Mouse (Mus musculus) urinary bladder, postnatal 25 days (tissue): ENCODE measurements around the gene Cela2a.

Experiments
- DNase-seq: peaks from one replicate; pipeline ENCODE4 v3.0.0; 2022; ENCODE audit warnings: low spot score

Cela2a gene

GRCm38 (mm10) chr4:141826060-141826459 lies at the start of gene Cela2a:
TSS of gene Cela2a (minus strand) at chr4:141826160.
- DNase-seq, result no peak

GRCm38 (mm10) chr4:141875481-141876108 lies 49.6 kb upstream of the Cela2a start:
- DNase-seq, result no peak

GRCm38 (mm10) chr4:141874601-141875460 lies 48.9 kb upstream of the Cela2a start, which contains the start of gene Efhd2:
TSS of gene Efhd2 (minus strand) at chr4:141874920.
- peak; percentile 80 for DNase-seq

DNA sequence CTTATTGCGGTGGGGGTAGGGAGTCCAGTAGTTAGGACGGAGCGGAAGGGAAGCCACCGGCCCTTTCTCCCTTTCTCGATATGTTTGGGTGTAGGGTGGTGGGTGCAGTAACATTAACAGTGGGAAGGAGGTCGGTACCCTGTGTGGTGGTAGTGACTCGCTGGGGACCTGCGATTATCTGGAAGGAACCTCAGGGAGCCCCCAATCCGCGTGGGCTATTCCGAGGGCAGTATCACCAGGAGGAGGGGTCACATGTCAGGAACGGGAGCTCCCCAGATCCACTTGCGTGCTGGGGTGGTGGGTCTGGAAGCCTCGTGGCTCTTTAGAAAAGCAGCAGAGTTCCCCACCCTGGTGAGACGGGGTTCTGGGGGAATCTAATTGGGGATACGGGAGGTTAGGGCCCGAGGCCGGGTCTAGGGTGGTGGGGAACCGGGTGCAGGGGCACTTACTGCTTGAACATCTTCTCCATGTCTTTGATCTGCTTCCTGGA lies 48.2 kb upstream of the Cela2a start:
- no peak for DNase-seq

DNA sequence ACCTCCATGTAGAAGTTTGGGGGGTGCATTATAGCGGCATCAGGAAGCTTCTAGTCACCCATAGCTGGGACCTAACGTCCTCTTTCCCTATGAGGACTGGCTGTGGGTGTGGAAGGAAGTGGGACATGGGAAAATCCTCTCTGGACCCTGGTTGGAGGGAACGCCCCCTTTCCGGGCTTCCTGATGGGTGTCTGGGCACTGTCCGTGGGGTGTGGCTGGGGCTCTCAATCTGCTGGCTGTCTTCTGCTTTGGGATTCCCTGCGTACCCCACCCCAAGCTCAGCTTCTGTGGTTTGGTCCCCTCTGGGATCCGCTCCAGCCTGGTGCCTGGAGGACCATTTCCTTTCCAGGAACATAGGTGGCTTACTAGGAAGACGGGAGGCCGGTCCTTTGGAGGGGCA lies 47.0 kb upstream of the Cela2a start:
- no peak for DNase-seq

DNA sequence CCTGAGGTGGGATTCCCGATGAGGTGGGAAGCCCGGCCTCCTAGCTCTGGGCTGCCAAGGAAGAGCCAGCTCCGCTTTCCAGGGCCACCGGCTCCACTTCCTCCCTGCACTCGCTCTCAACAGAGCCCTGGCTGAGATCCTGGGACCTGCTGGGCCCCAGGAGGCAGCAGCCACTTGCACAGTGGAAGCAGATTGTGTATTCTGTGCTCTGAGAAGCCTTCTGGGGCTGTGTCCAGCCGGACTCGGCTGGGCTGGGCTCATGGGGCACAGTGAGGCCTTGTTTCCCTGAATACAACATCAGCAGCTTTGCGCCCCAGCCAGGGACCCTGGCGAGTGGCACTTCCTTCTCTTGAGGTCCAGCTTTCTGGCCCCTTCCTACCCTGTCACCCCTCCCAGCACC lies 45.9 kb upstream of the Cela2a start:
- no peak for DNase-seq

DNA sequence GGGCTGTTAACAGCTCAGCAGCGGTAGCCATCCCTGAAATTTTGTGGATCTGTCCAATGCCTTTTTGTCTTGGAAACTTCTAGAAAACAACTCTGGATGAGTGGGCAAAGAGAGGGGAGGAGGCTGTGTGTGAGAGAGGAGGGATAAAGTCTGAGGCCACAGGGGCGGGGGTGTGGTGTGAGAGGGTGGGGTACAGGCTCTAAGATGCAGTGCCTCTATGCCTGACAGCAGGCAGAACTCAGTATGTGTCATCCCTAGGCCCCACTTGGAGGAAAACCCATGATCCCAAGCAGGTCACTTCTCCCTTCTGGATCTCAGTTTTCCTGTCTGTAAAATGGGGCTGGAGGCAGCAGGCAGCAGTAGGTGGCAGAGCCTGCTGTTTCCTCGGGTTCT lies 45.4 kb upstream of the Cela2a start:
- DNase-seq, result no peak

GRCm38 (mm10) chr4:141870666-141871332 lies 44.8 kb upstream of the Cela2a start:
- no peak for DNase-seq

DNA sequence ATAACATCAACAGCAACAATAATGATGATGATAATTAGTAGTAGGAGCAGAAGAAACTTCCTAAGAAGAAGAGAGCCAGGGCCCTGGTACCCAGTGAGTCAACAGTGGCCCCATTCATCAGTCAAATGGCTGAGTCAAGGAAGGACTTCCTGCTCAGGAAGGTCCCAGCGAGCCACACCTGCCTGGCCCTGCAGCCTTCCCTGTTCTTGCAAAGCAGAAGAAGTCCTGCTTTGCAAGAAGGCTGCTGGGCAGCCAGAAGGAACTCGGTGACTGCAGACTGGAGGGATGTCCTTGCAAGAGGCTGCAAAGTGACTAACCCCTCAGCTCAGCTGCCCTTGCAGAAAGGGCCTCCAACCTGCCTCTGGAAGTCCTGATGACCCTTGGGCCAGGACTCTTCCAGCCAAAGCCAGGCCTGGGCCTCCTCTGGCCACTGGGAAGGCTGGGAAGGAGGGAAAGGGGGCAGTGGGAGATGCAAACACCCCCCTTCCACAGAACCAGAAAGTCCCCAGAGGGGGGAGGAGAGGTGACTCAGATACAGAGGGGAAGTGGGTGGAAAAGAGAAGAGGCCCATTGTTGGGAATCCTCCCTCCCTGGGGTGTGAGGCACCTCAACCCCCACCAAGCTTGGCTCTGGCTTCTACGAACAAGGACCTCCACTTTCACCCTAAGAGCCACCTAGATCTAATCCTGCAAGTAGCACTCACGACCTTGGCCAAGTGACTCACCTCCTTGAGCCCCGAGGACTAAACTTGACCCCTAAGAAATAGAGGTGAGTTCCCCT lies 43.7 kb upstream of the Cela2a start:
- DNase-seq, result no peak

DNA sequence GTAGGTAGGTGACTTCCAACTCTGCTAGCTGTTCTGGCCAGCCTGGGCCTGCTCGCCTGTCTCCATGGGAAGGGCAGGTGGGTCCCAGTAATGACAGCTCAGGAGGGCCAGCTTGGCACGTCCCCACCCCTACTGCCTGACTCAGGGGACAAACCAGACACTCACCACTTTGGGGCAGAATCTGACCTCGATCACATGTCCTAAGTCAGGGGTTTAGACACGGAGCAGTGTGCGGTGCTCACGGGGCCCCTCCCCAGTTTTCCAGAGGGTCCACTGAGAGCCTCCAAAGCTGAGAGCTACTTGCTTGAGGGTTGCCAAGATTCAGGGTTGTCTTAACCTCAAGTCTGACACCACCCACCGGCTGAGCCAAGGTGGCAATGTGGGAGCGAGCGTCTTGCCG lies 42.1 kb upstream of the Cela2a start:
- no peak for DNase-seq

DNA sequence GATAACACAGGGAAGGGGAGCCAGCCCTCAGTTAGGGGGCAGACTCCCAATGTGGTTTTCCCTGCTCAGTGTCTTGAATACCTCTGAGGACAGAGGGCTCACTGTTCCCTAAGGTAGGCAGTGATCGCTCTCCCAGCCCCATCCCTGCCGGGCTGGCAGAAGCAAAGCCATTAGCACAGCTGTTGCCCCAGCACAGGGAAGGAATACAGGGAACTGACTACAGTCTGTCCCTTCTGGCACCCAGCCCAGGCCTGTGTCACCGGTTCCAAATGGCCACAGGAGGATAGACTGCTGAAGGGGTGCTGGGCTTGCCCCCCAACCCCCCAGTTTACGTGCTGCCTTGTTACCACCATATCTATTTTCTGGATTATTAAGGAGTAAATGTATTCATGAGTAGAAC lies 41.5 kb upstream of the Cela2a start:
- DNase-seq, result no peak

DNA sequence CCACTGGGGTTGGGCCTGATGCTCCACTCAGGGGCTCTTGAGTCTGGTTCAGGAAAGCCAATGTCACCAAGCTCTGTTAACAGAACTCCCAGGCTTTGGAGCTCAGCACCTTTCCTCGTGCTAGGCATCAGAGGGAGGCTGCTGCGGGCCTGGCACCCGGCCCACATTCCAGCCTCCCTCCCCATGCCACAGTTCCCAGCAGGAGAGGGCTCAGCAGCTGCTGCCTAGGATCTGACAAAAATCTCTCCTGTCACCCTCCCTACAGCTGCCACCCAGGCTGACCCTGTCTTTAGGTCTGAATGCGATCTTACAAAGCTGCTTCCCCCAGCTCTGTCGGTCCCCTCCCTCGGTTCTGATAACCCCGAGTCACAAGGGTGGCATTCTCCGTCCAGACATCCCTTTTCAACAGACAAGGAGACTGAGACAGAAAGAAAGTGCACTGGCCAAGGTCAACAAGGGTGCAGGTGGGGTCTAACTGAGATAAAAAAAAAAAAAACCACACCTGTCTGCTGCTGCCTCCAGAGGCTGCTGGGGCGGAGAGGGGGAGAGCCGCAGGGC lies 41.1 kb upstream of the Cela2a start:
- no peak for DNase-seq

DNA sequence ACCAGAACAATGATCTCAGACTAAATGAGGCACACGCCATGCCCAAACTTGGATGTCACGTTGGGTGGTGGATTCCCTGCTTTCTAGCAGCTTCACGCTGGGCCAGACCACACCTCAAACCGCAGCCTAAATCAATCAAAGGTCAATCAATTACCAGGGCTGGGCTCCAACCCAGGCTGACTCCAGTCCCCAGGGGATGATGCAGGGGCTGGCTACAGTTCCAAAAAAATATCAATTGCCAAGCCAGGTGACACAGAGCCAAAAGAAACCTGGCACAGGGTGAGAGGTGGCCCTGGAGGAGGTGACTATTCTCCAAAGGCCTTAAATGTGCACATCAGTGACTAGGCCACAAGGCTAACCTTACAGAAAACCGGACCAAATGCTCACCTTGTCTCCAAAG lies 39.6 kb upstream of the Cela2a start:
- no peak for DNase-seq

GRCm38 (mm10) chr4:141865006-141865405 lies 39.0 kb upstream of the Cela2a start:
- DNase-seq, result no peak

DNA sequence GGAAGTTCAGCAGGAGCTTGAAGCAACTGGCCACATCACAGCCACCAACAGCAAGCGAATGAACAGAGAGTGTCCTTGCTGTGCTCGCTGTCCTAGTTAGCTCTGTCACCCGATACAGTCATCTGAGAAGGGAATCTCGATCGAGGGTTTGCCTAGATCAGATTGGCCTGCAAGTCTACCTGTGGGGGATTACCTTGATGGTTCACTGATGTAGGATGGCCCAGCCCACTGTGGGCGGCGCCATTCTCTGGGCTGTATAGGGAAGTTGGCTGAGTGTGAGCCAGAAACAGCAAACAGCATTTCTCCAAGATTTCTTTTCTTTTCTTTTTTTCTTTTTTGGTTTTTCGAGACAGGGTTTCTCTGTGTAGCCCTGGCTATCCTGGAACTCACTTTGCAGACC lies 38.5 kb upstream of the Cela2a start:
- no peak for DNase-seq

- no peak for DNase-seq
These were observed 37.8 kb upstream of the Cela2a start for GRCm38 (mm10) chr4:141863726-141864280.

DNA sequence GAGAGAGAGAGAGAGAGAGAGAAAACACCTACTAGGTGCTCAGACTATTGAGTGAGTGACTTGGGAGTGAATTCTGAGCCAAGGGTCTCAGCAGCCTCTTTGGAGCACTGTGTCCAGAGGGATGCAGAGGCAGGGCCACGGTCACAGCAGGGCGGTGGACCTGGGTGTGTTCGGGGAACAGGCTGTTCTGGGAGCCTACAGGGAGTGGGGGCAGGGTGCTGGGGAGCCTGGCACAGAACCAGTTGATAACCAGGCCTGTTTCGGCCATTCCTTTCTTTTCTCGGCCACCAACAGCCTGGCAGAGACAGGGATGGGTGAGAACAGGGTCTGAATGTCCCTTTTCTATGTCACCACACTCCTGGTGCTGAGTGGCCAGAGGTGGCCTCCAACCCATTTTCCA lies 36.9 kb upstream of the Cela2a start:
- no peak for DNase-seq

GRCm38 (mm10) chr4:141861591-141862295 lies 35.8 kb upstream of the Cela2a start:
- DNase-seq, result no peak

GRCm38 (mm10) chr4:141860246-141860841 lies 34.4 kb upstream of the Cela2a start:
- DNase-seq, result no peak

DNA sequence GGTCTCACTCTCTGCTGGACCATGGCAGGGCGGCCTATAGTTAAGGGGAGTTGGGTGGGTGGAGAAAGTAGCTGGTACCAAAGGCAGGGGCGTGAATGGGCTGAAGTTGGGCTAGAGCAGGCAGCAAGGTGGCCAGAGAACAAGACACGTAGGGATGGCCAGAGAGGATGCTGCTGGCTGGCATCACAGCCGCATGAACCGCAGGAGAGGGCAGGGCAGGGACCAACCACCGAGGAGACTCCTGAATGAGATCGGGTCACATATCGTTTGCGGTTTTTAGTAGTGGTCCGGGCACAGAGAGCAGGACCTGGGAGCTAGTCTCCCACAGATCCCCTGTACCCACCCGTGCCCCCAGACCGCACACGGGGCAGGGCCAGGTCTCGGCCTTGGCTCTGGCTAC lies 33.4 kb upstream of the Cela2a start:
- DNase-seq, result no peak
